Mouse (Mus musculus) megakaryocyte, adult 5-6 weeks (primary cell): Measurements from ENCODE around the gene Gm28038. TPM values are rescaled to one million over a fixed set of nuclear protein-coding genes. Genes with fewer than 3 reads are reported as not detected.

Experiments
- ATAC-seq: 2 replicates; pipeline ENCODE4 v1.8.0; 2016; ENCODE audit warnings: mild to moderate bottlenecking, inconsistent platforms; ENCODE audit not compliant: poor library complexity, severe bottlenecking
- total RNA-seq, 2 experiments: library from RNA; stranded (forward) in 1 of 2; stranded (reverse) in 1 of 2; fragments of 153-499, 151-499 nt in 1 of 2; fragments of 221-1000, 200-1000 nt in 1 of 2; gene quantifications; 2 replicates each; pipeline versions ENCODE4 v1.2.3 to v1.2.4; 2015 to 2017

Gene Gm28038
- total RNA-seq, 2 experiments from 2014 or later, result 4.0 TPM; not detected in 1

DNA sequence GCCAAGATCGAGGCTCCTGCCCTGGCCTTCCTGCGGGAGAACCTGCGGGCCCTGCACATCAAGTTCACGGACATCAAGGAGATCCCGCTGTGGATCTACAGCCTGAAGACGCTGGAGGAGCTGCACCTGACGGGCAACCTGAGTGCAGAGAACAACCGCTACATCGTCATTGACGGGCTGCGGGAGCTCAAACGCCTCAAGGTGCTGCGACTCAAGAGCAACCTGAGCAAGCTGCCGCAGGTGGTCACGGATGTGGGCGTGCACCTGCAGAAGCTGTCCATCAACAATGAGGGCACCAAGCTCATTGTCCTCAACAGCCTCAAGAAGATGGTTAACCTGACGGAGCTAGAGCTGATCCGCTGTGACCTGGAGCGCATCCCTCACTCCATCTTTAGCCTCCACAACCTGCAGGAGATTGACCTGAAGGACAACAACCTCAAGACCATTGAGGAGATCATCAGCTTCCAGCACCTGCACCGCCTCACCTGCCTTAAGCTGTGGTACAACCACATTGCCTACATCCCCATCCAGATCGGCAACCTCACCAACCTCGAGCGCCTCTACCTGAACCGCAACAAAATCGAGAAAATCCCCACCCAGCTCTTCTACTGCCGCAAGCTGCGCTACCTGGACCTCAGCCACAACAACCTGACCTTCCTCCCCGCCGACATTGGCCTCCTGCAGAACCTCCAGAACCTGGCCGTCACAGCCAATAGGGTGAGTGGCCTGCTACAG lies 24.1 kb upstream of the Gm28038 start:
- ATAC-seq, result no peak

GRCm38 (mm10) chr2:30257699-30258460 lies 23.0 kb upstream of the Gm28038 start:
- peak; percentile 43; the same call in 1 of the 2 replicates for ATAC-seq

DNA sequence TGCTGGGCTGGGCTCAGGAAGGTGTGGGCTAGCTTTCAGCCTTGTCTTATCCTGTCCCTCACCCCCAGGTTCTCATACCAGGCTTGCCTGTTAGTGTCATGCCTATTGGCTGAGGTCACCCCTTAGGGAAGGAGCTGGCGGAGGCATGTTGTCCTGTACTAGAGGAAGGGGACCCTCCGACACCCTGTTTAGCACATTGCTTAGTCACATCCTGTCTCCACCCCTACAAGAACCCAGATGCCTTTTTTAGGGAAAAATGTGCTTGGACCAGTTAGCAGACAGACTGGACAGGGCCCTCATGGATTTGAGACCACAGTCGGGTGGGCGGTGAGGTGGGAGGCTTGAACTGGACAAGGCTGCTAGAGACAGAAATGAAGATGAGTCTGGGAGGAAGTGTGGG lies 22.2 kb upstream of the Gm28038 start:
- no peak for ATAC-seq

- no peak for ATAC-seq
Measured at GRCm38 (mm10) chr2:30259131-30260064, 21.4 kb upstream of the Gm28038 start.

- ATAC-seq, result no peak
Measured at GRCm38 (mm10) chr2:30261064-30261736, 19.6 kb upstream of the Gm28038 start.

DNA sequence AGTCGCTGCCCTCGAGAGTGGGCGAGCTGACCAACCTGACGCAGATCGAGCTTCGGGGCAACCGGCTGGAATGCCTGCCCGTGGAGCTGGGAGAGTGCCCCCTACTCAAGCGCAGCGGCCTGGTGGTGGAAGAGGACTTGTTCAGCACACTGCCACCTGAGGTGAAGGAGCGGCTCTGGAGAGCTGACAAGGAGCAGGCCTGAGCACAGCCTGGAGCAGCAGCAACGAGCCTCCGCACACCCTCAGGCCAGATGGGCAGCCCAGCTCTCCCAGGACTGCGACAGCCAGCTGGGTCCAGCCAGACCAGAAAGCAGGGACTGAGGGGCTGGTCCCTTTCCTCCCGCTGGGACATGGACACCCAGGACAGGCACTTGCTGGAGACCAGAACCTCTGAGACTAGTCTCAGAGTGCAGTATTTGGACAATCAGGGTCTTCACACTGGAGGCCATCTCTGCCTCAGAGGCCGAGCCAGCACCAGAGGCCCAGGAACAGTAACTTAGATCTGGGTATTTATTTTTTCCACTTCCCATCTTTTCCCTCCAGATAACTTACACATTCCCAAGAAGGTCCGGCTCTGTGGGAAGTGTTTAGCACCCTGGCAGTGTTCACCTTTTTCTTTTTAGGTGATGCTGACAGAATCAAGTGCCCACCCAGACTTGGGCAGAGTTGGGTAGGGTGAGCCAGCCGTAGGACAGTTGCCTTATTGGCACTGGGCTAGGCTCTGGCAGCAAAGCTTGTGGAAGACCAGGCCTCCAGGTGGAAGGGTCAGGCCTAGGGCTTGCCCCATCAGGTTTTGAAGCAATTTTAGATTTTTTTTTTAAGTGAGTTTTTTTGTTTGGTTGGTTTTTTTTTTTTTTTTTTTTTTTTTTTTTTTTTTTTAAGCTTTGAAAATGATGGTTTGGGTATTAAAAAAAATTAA lies 18.7 kb upstream of the Gm28038 start:
- no peak for ATAC-seq

DNA sequence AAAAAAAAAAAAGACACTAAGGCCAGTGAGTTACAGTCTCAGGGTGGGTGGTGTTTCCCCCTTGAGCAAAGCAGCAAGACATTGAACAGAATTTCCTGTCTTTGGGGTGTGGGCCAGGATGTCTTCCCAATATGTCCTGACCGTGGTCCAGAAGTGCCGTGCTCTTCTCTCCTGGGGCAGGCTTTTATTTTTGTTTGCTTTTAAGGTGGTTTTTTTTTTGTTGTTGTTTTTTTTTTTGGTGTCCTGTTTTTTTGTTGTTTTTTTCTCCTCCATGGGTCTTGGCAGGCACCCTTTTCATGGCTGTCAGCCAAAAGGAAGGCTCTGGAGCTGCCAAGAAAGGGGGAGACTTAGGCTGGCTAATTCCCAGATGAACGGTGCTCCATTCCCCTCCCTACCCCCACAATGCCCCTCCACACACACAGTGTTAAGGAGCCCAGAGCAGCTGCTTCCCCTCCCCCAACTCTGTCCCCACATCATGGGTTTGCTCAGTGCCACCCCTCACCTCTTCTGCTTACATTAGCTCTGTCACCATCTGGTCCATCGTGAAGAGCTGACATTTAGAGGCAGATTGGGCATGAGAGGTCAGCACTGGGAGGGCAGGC lies 17.9 kb upstream of the Gm28038 start:
- no peak for ATAC-seq

GRCm38 (mm10) chr2:30263811-30264210 lies 17.0 kb upstream of the Gm28038 start:
- ATAC-seq, result no peak

GRCm38 (mm10) chr2:30264671-30265519 lies 15.9 kb upstream of the Gm28038 start:
- ATAC-seq, result no peak

- ATAC-seq, result no peak
Measured at GRCm38 (mm10) chr2:30265767-30266253, 15.0 kb upstream of the Gm28038 start, which contains the start of gene Phyhd1. TSS of gene Phyhd1 (plus strand) at chr2:30266203.

DNA sequence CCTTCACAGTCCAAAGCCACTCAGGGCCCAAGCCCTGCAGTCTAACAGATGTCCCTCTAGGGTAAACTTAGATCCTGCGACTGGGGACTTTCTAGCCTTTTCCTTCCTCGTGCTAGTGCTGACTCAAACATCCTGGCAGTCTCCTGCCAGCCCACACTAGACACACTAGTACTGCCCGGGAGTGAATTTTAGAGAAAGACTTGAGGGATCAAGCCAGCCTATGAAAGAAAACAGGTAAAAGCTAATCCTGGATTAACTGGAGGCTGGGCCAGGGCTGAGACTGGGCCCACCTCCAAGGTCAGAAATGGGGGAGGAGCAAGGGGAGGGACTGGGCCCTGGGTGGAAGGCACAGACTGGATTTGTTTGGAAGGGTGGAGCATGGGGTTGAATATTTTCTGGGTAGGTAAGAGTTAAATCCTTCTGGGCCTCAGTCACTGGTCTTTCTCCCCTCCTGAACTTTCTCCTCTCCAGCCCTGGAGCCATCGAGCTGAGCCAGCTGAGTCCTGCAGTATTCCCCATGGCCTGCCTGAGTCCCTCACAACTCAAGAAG lies 14.4 kb upstream of the Gm28038 start:
- ATAC-seq, result no peak

- ATAC-seq, result no peak
Measured at GRCm38 (mm10) chr2:30267466-30267865, 13.4 kb upstream of the Gm28038 start.

GRCm38 (mm10) chr2:30268371-30268770 lies 12.5 kb upstream of the Gm28038 start:
- ATAC-seq, result no peak

DNA sequence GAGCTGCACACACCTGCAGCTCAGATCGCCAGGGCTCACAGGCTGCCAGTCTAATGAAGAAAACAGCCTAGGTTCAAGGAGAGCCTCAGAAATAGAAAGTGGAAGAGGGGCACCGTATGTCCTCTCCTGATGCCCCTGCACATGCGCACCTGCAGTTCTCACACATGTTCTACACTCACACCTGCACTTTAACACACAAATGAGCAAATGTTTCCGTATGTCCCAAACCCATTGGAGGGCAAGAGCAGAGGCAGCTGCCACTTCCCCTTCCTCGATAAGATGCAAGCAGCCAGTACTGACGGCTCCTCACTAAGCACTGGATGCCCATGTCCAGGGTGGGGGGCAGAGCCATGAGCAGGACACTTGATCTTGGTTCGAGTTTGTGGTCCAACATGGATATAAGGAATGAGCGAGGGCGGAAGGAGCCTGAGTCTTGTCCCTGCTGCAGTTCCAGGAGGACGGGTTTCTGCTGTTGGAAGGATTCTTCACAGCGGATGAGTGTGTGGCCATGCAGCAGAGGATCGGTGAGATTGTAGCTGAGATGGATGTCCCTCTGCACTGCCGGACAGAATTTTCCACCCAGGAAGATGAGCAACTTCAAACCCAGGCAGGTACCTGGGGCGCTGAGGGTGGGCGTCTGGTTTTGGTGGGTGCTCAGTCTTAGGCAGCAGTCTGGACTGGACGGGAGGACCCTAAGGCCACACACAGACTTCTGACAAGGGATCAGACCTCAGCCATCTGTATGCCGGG lies 11.4 kb upstream of the Gm28038 start:
- peak; percentile 7; the same call in 1 of the 2 replicates for ATAC-seq

DNA sequence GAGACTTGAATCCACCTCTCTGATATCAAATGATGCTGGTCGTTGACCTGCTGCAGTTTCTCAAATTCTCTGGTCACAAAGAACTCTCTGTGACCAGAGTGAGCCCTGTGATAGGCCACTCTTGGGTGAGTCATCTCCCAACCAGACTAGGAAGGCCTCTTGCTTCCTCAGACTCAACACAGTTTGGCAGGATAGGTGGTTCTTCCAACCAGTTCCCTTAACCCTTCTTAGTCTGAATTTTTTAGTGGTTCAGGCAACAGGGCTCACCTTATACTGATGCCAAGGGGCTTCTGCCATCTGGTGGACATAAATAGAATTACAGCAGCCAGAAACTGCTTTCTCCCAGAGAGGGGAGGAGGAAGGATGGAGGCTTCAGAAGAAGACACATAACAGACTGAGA lies 10.7 kb upstream of the Gm28038 start:
- ATAC-seq, result peak; percentile 83

- ATAC-seq, result no peak
Measured at GRCm38 (mm10) chr2:30281651-30282050, 808 bp downstream of the Gm28038 start.

GRCm38 (mm10) chr2:30283193-30283592 lies 2.4 kb downstream of the Gm28038 start:
- ATAC-seq, result no peak
